Mouse (Mus musculus) limb, embryonic 13.5 days (tissue): ENCODE data around the gene Eps15l1. TPM values are rescaled to one million over a fixed set of nuclear protein-coding genes. Genes with fewer than 3 reads are reported as not detected.

Experiments used
- ATAC-seq: fragments of 200-750 bp; cut with Nextera tagmentation; 2 replicates; pipeline ENCODE4 v1.8.0; 2017; ENCODE audit warnings: low read depth, moderate number of reproducible peaks, moderate TSS enrichment; ENCODE audit not compliant: low FRiP score
- H3K27ac ChIP-seq: fragments of 300-500 bp; sonication (generic); 2 replicates; pipeline ENCODE4 v1.5.1; 2015; ENCODE audit warnings: inconsistent platforms, mild to moderate bottlenecking, moderate library complexity
- H3K27me3 ChIP-seq: fragments of 300-500 bp; sonication (generic); 2 replicates; pipeline ENCODE4 v1.6.1; 2015; ENCODE audit warnings: mild to moderate bottlenecking, inconsistent platforms
- H3K36me3 ChIP-seq: fragments of 300-500 bp; sonication (generic); 2 replicates; pipeline ENCODE4 v1.6.1; 2015; ENCODE audit warnings: inconsistent platforms, mild to moderate bottlenecking, moderate library complexity
- H3K4me1 ChIP-seq: fragments of 300-500 bp; sonication (generic); 2 replicates; pipeline ENCODE4 v1.6.1; 2015; ENCODE audit warnings: inconsistent platforms
- H3K4me2 ChIP-seq: fragments of 300-500 bp; sonication (generic); replicated peaks from 2 replicates; pipeline ENCODE4 v1.6.1; 2015; ENCODE audit warnings: inconsistent platforms, mild to moderate bottlenecking, moderate library complexity
- H3K4me3 ChIP-seq: fragments of 300-500 bp; sonication (generic); 2 replicates; pipeline ENCODE4 v1.5.1; 2015; ENCODE audit warnings: moderate library complexity, mild to moderate bottlenecking, inconsistent platforms
- H3K9ac ChIP-seq: fragments of 300-500 bp; sonication (generic); 2 replicates; pipeline ENCODE4 v1.6.1; 2015; ENCODE audit warnings: mild to moderate bottlenecking, inconsistent platforms
- H3K9me3 ChIP-seq: fragments of 300-500 bp; sonication (generic); 2 replicates; pipeline ENCODE4 v1.6.1; 2016; ENCODE audit warnings: inconsistent platforms
- WGBS: fragments of 180-500 bp; shearing (Covaris S2); methylation state at CpG from one replicate; pipeline ENCODE4 v1.1.7; 2015; 5-methylcytosine and 5-hydroxymethylcytosine counted together
- polyA plus RNA-seq: library from polyadenylated mRNA; unstranded; fragments of >200 nt; fragmentation: Nextera tagmentation; extraction: Ambion mirVana; gene quantifications from 2 replicates; pipeline ENCODE4 v1.2.1, GENCODE M21; 2015

The Eps15l1 gene
- polyA plus RNA-seq = 61.5 and 65.3 TPM in 2 replicates

DNA sequence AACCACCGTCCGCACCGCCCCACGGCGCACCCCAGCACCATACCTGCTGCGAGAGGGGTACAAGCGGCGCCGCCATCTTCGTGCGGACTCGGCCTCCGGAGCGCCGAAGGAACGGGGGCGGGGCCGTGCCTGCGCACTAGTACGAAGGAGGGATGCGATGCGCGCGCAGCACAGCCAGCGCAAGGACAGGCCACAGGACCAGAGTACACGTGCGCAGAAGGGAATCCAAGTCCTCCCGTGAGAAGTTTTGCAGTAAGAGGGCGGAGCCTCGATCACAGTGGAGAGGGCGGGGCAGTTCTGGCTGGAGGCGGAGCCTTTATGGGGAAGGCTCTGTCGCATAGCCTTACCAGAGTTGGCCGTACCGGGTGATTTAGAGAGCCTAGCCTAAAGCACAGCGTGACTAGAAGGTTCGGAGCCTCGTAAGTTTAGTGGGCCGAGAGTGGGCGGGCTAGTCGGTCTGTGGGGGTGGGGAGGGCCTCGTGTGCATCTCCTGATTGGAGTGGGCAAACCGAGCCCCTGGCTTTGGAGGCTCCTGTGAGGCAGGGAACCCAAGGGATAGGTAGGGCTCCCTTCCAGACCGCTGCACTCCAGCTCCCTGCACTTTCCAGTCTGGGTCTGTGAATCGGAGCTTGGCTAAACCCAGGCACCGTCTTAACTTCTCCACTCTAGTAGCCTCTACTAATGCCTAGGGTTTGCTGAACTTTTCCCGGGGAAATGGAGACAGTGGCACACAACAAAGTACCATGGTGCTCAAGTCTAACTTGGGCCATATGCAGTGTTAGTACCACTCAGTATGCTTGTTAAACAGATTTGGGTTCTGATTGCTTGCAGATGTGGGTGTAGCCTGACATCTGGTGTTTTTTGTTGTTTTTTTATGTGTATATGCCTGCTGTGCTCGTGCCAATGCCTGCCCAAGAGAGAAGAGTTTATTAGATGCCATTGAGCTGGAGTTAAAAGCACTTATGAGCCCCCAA lies at the start of gene Eps15l1:
TSS of gene Eps15l1 (minus strand) at position 99 of the 974 bp plus-strand sequence.
- peak; percentile 97 for ATAC-seq
- H3K36me3 ChIP-seq = no peaks in the 10 kb centered on the region; the same call in 1 of the 2 replicates

GRCm38 (mm10) chr8:72470684-72471083 lies 49.4 kb upstream of the Eps15l1 start:
- no peak overlapping the region for H3K4me3 ChIP-seq
- H3K4me2 ChIP-seq = no peak overlapping the region
- no peak overlapping the region for H3K9ac ChIP-seq
- WGBS = 93% methylated on average over 7 of the region's 7 CpGs
- H3K9me3 ChIP-seq = no peaks in the 10 kb centered on the region
- no peak overlapping the region for H3K27ac ChIP-seq
- no peak for ATAC-seq
- no peaks in the 10 kb centered on the region for H3K27me3 ChIP-seq
- peaks cover 12% of the 10 kb centered on the region for H3K4me1 ChIP-seq
- H3K36me3 ChIP-seq = peaks cover 79% of the 10 kb centered on the region

More for the DNA sequence above, at the start of gene Eps15l1:
- H3K4me2 ChIP-seq = peak within 1 kb of the TSS; percentile 85
- H3K9me3 ChIP-seq = no peaks in the 10 kb centered on the region
- H3K9ac ChIP-seq = peak within 1 kb of the TSS; percentile 88
- under 1% methylated on average over 48 of the region's 48 CpGs for WGBS
- H3K27me3 ChIP-seq = no peaks in the 10 kb centered on the region
- H3K27ac ChIP-seq = peak within 1 kb of the TSS; percentile 94
- peak within 1 kb of the TSS; percentile 83 for H3K4me3 ChIP-seq
- peaks cover 48% of the 10 kb centered on the region for H3K4me1 ChIP-seq

GRCm38 (mm10) chr8:72469984-72470383 lies 48.7 kb upstream of the Eps15l1 start:
- Histone ChIP-seq H3K36me3 (peaks cover 86% of the 10 kb centered on the region), H3K9ac (no peak overlapping the region), H3K27me3 (no peaks in the 10 kb centered on the region), H3K4me2 (no peak overlapping the region), H3K9me3 (no peaks in the 10 kb centered on the region), H3K4me3 (no peak overlapping the region), H3K4me1 (peaks cover 12% of the 10 kb centered on the region), H3K27ac (no peak overlapping the region)
- WGBS = 93% methylated on average over 8 of the region's 8 CpGs
- ATAC-seq = no peak

DNA sequence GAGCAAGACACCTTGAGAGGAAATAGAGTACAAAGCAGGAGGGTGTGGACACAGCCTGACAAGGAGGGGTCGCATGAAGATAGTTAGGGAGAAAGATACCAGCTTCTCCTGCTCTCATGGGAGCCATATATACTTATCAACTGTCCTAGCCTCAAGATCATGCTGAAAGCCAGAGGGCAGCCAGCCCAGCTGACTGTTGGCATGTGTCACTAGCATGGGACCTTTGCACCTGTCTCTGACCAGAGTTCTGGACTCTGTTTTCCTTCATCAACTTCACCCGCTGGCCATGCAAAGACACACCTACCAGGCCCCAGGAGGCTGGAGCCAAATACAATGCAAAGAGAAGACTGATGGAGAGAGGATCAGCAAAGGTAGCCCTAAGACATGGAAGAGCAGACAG lies 48.0 kb upstream of the Eps15l1 start:
- Histone ChIP-seq H3K27me3 (no peaks in the 10 kb centered on the region), H3K9me3 (no peaks in the 10 kb centered on the region), H3K36me3 (peaks cover 93% of the 10 kb centered on the region), H3K9ac (no peak overlapping the region), H3K4me2 (no peak overlapping the region), H3K4me1 (peaks cover 11% of the 10 kb centered on the region), H3K27ac (no peak overlapping the region), H3K4me3 (no peak overlapping the region)
- WGBS = 96% methylated on average over 2 of the region's 2 CpGs
- ATAC-seq = no peak

- H3K9ac ChIP-seq = no peak overlapping the region
- H3K27me3 ChIP-seq = no peaks in the 10 kb centered on the region
- H3K4me2 ChIP-seq = no peak overlapping the region
- H3K4me1 ChIP-seq = no peaks in the 10 kb centered on the region
- peaks cover 100% of the 10 kb centered on the region for H3K36me3 ChIP-seq
- H3K27ac ChIP-seq = no peak overlapping the region
- 93% methylated on average over 10 of the region's 10 CpGs for WGBS
- H3K9me3 ChIP-seq = no peaks in the 10 kb centered on the region
- no peak overlapping the region for H3K4me3 ChIP-seq
- no peak for ATAC-seq
Measured at GRCm38 (mm10) chr8:72464211-72464610, 43.0 kb upstream of the Eps15l1 start.

DNA sequence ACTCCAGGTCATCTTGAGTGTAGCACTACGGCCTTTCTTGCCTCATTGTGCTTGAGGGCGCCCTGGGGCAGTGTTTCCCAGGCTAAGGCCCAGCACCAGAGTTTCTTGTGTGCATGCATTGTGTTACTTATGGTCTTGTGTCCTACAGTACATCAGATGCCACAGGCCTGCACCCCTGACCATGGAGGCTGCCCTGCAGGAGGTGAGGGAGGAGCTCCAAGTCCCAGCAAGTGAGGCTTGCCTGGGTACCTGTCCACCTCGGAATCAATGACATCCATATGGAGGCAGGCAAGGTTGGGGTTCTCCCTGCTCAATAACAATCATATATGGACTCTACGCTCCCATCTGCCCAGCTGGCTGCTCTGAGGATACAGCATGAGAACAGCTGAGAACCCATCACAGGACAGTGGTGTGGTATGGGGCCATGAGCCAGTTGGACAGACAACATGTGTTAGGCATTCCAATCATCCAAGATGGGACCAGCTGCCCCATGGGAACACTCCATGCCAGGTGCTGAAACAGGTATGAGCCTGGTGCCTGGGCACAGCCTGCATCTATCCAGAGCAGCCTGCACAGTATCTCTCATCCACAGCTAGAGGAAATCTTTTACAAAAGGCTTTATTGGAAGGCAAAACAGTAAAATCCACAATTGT lies 38.7 kb upstream of the Eps15l1 start:
- no peak overlapping the region for H3K9ac ChIP-seq
- H3K9me3 ChIP-seq = no peaks in the 10 kb centered on the region
- no peak overlapping the region for H3K4me3 ChIP-seq
- H3K36me3 ChIP-seq = peaks cover 83% of the 10 kb centered on the region
- no peaks in the 10 kb centered on the region for H3K4me1 ChIP-seq
- no peaks in the 10 kb centered on the region for H3K27me3 ChIP-seq
- no peak for ATAC-seq
- WGBS = 87% methylated on average over 4 of the region's 4 CpGs
- H3K27ac ChIP-seq = no peak overlapping the region
- H3K4me2 ChIP-seq = no peak overlapping the region

- Histone ChIP-seq H3K9ac (no peak overlapping the region), H3K4me1 (no peaks in the 10 kb centered on the region), H3K4me2 (no peak overlapping the region), H3K27ac (no peak overlapping the region), H3K27me3 (no peaks in the 10 kb centered on the region), H3K4me3 (no peak overlapping the region), H3K9me3 (0 out of 2 replicates have a peak, but pooled peaks cover 5% of the 10 kb centered on the region), H3K36me3 (peaks cover 83% of the 10 kb centered on the region)
- 81% methylated on average over 6 of the region's 6 CpGs for WGBS
- ATAC-seq = no peak
Measured at GRCm38 (mm10) chr8:72458457-72458856, 37.2 kb upstream of the Eps15l1 start.

DNA sequence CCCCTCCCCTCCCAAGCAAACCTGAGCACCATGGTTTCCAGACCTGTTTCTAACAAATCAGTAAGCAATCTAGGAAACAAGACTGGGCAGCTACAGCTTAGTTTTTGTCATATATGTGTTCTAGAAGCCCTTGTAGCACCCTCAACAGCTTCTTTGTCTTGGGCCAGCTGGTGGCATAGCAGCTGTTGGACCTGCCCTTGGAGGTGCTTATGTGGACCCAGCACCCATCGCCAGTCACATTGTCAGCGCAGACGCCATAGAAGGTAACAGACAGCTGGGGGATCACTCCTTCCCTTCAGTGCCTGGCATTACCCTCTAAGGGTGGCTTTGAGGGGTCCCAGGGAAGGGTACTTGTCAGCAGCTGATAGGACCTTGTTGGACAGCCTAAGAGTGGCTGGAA lies 36.5 kb upstream of the Eps15l1 start:
- Histone ChIP-seq H3K36me3 (peaks cover 83% of the 10 kb centered on the region), H3K4me2 (no peak overlapping the region), H3K4me3 (no peak overlapping the region), H3K27ac (no peak overlapping the region), H3K9ac (no peak overlapping the region), H3K9me3 (0 out of 2 replicates have a peak, but pooled peaks cover 7% of the 10 kb centered on the region), H3K27me3 (no peaks in the 10 kb centered on the region), H3K4me1 (no peaks in the 10 kb centered on the region)
- ATAC-seq = no peak
- 85% methylated on average over 3 of the region's 3 CpGs for WGBS

GRCm38 (mm10) chr8:72455317-72455716 lies 34.1 kb upstream of the Eps15l1 start:
- H3K9me3 ChIP-seq = 0 out of 2 replicates have a peak, but pooled peaks cover 7% of the 10 kb centered on the region
- H3K4me3 ChIP-seq = no peak overlapping the region
- H3K9ac ChIP-seq = no peak overlapping the region
- no peaks in the 10 kb centered on the region for H3K27me3 ChIP-seq
- no peak overlapping the region for H3K27ac ChIP-seq
- no peak overlapping the region for H3K4me2 ChIP-seq
- 87% methylated on average over 4 of the region's 4 CpGs for WGBS
- H3K4me1 ChIP-seq = no peaks in the 10 kb centered on the region
- peaks cover 77% of the 10 kb centered on the region for H3K36me3 ChIP-seq
- no peak for ATAC-seq

GRCm38 (mm10) chr8:72453904-72454303 lies 32.6 kb upstream of the Eps15l1 start:
- ATAC-seq = no peak
- Histone ChIP-seq H3K9me3 (0 out of 2 replicates have a peak, but pooled peaks cover 7% of the 10 kb centered on the region), H3K27me3 (no peaks in the 10 kb centered on the region), H3K36me3 (peaks cover 79% of the 10 kb centered on the region), H3K4me1 (no peaks in the 10 kb centered on the region), H3K9ac (no peak overlapping the region), H3K4me3 (no peak overlapping the region), H3K27ac (no peak overlapping the region), H3K4me2 (no peak overlapping the region)
- 95% methylated on average over 2 of the region's 2 CpGs for WGBS

DNA sequence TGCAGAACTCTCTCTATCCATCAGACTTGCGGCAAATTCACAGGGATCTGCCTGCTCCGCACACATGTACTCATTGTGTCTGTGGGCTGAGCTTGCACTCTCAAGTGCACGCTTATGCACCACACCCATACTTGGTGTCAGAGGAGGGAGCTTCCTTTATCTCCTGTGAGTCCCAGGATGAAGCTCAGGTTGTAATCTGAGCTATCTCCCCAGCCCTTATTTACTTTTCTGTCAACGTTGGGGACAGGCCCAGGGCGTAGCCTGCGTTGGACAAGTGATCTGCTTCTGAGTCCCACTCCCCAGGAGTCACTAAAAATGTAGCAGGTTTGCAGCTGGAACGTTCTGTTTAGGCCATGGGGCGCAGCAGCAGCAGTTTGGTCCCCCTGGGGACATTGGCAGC lies 30.3 kb upstream of the Eps15l1 start:
- Histone ChIP-seq H3K27me3 (no peaks in the 10 kb centered on the region), H3K4me3 (no peak overlapping the region), H3K9ac (no peak overlapping the region), H3K27ac (no peak overlapping the region), H3K9me3 (0 out of 2 replicates have a peak, but pooled peaks cover 7% of the 10 kb centered on the region), H3K4me1 (no peaks in the 10 kb centered on the region), H3K4me2 (no peak overlapping the region), H3K36me3 (peaks cover 86% of the 10 kb centered on the region)
- WGBS = 81% methylated on average over 8 of the region's 8 CpGs
- no peak for ATAC-seq

GRCm38 (mm10) chr8:72445071-72445470 lies 23.8 kb upstream of the Eps15l1 start:
- H3K36me3 ChIP-seq = peaks cover 34% of the 10 kb centered on the region
- 0 out of 2 replicates have a peak, but pooled peaks cover 10% of the 10 kb centered on the region for H3K4me1 ChIP-seq
- H3K4me3 ChIP-seq = no peak overlapping the region
- WGBS = 91% methylated on average over 6 of the region's 6 CpGs
- no peaks in the 10 kb centered on the region for H3K9me3 ChIP-seq
- H3K4me2 ChIP-seq = peak overlapping the region; percentile 75; the same call in 1 of the 2 replicates
- ATAC-seq = no peak
- H3K27me3 ChIP-seq = no peaks in the 10 kb centered on the region
- no peak overlapping the region for H3K27ac ChIP-seq
- no peak overlapping the region for H3K9ac ChIP-seq
